Mouse (Mus musculus) testis, adult 2 months (tissue): ENCODE data around the gene Slc22a12.

ENCODE experiments used
- CTCF ChIP-seq: fragments of 200-500 bp; IDR thresholded peaks from 2 replicates; pipeline ENCODE4 v1.5.1; 2012; ENCODE audit warnings: low read depth, mild to moderate bottlenecking, inconsistent platforms, low read length, moderate library complexity; ENCODE audit not compliant: control insufficient read depth, insufficient read depth, insufficient replicate concordance
- POLR2A ChIP-seq: fragments of 200-500 bp; IDR thresholded peaks from 2 replicates; pipeline ENCODE4 v1.6.1; 2012; ENCODE audit warnings: low read depth, mild to moderate bottlenecking, inconsistent platforms, low read length, moderate library complexity; ENCODE audit not compliant: control insufficient read depth

DNA sequence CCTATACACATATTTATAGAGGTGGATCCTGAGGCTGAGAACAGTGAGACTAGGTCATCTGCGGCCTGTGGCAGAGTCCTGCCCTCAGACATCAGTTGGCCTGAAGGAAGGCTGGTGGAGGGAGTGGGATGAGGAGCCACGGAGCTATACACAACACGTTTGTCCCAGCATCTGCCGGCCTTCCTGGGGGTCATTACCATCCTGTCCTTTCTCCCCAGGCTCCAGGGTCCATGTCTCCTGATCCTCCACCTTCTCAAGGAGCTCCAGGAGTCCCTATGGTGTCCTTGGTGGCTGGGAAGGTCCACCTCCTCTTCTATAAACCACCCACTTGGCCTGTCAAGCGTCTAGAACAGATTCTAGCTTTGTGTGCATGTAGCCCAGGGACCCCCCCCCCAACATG lies 5.0 kb upstream of the Slc22a12 start:
- no peak for TF ChIP-seq CTCF
- no peak for TF ChIP-seq POLR2A
